Mouse (Mus musculus): ENCODE measurements at regions not wholly inside any gene's neighbourhood (a gene's known extent, or its start where the extent isn't known, plus 50 kb on each side); places are given as distances from the start of the nearest gene placed in this dataset.

DNA sequence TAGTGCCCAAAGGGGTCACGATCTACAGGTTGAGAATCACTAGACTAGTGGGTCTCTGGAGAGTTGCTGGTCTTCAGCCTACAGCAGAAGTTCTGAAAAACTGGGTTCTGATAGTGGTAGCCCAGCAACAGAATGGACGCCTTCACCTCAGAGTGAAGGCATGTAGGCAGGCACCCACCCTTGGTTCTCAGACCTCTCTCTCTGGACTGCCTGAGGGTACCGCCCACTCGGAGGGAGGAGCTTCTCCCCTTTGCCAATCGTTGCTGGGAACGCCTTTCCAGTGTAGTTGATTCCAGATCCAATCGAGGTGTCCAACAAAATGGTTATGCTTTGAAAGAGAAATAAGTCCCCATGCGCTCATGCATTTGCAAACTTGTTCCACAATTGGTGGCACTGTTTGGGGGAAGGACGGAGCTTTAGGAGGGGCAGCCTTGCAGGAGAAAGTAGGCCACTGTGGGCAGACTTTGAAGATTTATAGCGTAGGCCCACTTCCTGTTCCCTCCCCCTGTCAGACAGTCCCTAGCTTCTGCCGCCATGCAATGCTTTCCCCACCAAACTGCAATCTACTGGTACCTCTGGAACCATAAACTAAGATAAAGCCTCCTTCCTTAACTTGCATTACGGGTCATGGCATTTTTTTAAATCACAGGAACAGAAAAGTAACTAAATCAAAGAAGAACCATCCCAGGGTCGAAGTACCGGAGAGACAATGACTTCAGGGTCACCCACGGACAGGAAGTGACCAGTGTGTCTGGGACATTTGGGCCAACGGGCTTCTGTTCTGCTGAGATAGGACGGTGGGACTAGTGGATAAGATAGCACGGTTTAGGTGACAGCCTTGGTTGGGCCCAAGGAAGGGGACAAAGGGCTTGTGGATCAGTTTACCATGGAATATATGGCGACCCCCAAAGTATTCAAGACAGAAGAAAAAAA is 224.5 kb downstream of the Gadd45g start:
- WGBS, result 83% methylated on average over 19 of the region's 19 CpGs
- Histone ChIP-seq H3K36me3 (ENCODE audit: control insufficient read depth, insufficient read depth, low read length) (no peaks in the 10 kb centered on the region), H3K27me3 (ENCODE audit: control insufficient read depth, insufficient read depth, low read length) (no peaks in the 10 kb centered on the region), H3K4me3 (ENCODE audit: low read depth, low read length) (no peak overlapping the region), H3K4me1 (ENCODE audit: control insufficient read depth, insufficient read depth, low read length) (no peaks in the 10 kb centered on the region), H3K27ac (ENCODE audit: low read depth, low read length) (no peak overlapping the region), H3K9me3 (ENCODE audit: control insufficient read depth, low read length) (no peaks in the 10 kb centered on the region), H3K4me2 (ENCODE audit: low read depth) (no peak overlapping the region), H3K9ac (ENCODE audit: low read length) (no peak overlapping the region)
- ATAC-seq (ENCODE audit: insufficient read depth, low FRiP score, low TSS enrichment) (no peak), DNase-seq (ENCODE audit: low spot score) (no peak)

GRCm38 (mm10) chr13:52077616-52078015 is 231.1 kb downstream of the Gadd45g start:
- no peak for ATAC-seq (ENCODE audit: insufficient read depth, low FRiP score, low TSS enrichment)
- H3K9me3 ChIP-seq (ENCODE audit: control insufficient read depth, low read length), result no peaks in the 10 kb centered on the region

DNA sequence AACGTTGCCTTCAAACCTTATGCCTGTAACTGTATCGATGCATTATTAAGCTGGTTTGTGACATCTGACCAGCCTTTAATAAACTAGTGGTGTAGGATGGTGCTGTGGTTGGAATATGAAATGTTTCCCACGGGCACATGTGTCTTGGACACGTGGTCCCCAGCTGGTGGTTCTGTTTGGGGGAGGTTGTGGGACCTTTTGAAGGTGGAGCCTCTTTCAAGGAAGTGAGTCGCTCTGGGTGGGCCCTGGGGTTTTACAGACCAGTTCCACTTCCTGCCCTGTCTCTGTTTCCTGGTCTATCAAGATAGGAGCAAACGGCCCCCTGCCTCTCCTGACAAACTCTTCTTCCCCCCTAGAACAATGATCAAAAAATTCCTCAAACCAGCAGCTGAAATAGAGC is 232.1 kb downstream of the Gadd45g start:
- H3K9ac ChIP-seq (ENCODE audit: low read length), result no peak overlapping the region
- H3K36me3 ChIP-seq (ENCODE audit: control insufficient read depth, insufficient read depth, low read length), result no peaks in the 10 kb centered on the region
- no peak overlapping the region for H3K27ac ChIP-seq (ENCODE audit: low read depth, low read length)
- H3K9me3 ChIP-seq (ENCODE audit: control insufficient read depth, low read length), result no peaks in the 10 kb centered on the region
- no peaks in the 10 kb centered on the region for H3K4me1 ChIP-seq (ENCODE audit: control insufficient read depth, insufficient read depth, low read length)
- H3K27me3 ChIP-seq (ENCODE audit: control insufficient read depth, insufficient read depth, low read length), result no peaks in the 10 kb centered on the region
- DNase-seq (ENCODE audit: low spot score) (no peak), ATAC-seq (ENCODE audit: insufficient read depth, low FRiP score, low TSS enrichment) (no peak)
- H3K4me3 ChIP-seq (ENCODE audit: low read depth, low read length), result no peak overlapping the region
- H3K4me2 ChIP-seq (ENCODE audit: low read depth), result no peak overlapping the region
- WGBS, result 74% methylated on average over 6 of the region's 6 CpGs

More at GRCm38 (mm10) chr13:52077616-52078015, 231.1 kb downstream of the Gadd45g start:
- no peak overlapping the region for H3K27ac ChIP-seq (ENCODE audit: low read depth, low read length)
- no peaks in the 10 kb centered on the region for H3K4me1 ChIP-seq (ENCODE audit: control insufficient read depth, insufficient read depth, low read length)
- H3K36me3 ChIP-seq (ENCODE audit: control insufficient read depth, insufficient read depth, low read length), result no peaks in the 10 kb centered on the region
- H3K4me2 ChIP-seq (ENCODE audit: low read depth), result no peak overlapping the region
- no peak overlapping the region for H3K9ac ChIP-seq (ENCODE audit: low read length)
- no peak for DNase-seq (ENCODE audit: low spot score)
- 72% methylated on average over 4 of the region's 4 CpGs for WGBS
- no peaks in the 10 kb centered on the region for H3K27me3 ChIP-seq (ENCODE audit: control insufficient read depth, insufficient read depth, low read length)
- H3K4me3 ChIP-seq (ENCODE audit: low read depth, low read length), result no peak overlapping the region

GRCm38 (mm10) chr13:52079678-52080246 is 233.3 kb downstream of the Gadd45g start:
- Histone ChIP-seq H3K27me3 (ENCODE audit: control insufficient read depth, insufficient read depth, low read length) (no peaks in the 10 kb centered on the region), H3K4me2 (ENCODE audit: low read depth) (no peak overlapping the region), H3K36me3 (ENCODE audit: control insufficient read depth, insufficient read depth, low read length) (no peaks in the 10 kb centered on the region), H3K9me3 (ENCODE audit: control insufficient read depth, low read length) (no peaks in the 10 kb centered on the region), H3K4me3 (ENCODE audit: low read depth, low read length) (no peak overlapping the region), H3K27ac (ENCODE audit: low read depth, low read length) (no peak overlapping the region), H3K4me1 (ENCODE audit: control insufficient read depth, insufficient read depth, low read length) (no peaks in the 10 kb centered on the region; the same call in 1 of the 2 replicates), H3K9ac (ENCODE audit: low read length) (no peak overlapping the region)
- ATAC-seq (ENCODE audit: insufficient read depth, low FRiP score, low TSS enrichment) (no peak), DNase-seq (ENCODE audit: low spot score) (no peak)
- 74% methylated on average over 14 of the region's 14 CpGs for WGBS

DNA sequence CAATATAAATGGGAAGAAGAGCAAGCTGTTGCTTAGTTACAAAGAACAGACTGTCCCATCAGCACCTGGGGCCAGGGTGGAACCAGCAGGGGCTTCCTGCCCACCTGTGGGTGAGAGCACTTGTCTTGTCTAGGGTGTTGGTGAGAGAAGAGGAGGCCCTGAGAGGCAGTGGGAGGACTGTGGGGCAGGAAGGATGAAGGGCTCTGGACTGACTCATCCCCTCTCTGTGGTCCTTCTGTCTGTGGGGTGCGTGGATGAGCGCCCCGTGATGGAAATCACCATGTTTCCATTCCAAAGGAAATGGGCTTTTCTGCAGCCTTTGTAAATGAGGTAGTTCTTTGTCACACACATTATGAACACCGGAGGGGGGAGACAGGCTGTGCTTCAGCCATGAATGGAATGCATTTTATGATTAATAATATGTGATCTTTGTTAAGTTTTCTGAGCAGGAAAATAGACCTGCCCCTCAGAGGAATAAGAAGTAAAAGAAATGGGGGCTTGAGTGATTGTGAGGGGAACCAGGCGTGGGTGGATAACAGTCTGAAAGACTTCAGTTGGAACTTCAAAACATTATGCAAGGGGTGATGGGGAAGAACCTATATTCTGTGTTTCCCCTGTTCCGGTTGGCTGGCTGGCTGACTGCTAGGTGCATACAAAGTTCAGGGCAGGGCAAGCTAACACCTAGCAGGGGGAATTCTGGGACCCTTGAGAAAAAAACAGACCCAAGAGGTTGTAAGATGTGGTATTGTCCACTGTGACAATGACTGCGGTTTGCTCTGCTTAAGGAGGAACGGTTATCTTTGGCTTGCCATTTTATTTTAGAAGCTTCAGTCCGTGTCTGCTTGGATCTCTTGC is 237.3 kb downstream of the Gadd45g start:
- Histone ChIP-seq H3K4me2 (ENCODE audit: low read depth) (no peak overlapping the region), H3K9me3 (ENCODE audit: control insufficient read depth, low read length) (no peaks in the 10 kb centered on the region), H3K27ac (ENCODE audit: low read depth, low read length) (no peak overlapping the region), H3K4me1 (ENCODE audit: control insufficient read depth, insufficient read depth, low read length) (no peaks in the 10 kb centered on the region; the same call in 1 of the 2 replicates), H3K36me3 (ENCODE audit: control insufficient read depth, insufficient read depth, low read length) (no peaks in the 10 kb centered on the region), H3K9ac (ENCODE audit: low read length) (no peak overlapping the region), H3K27me3 (ENCODE audit: control insufficient read depth, insufficient read depth, low read length) (no peaks in the 10 kb centered on the region), H3K4me3 (ENCODE audit: low read depth, low read length) (no peak overlapping the region)
- DNase-seq (ENCODE audit: low spot score) (no peak), ATAC-seq (ENCODE audit: insufficient read depth, low FRiP score, low TSS enrichment) (no peak)
- 70% methylated on average over 9 of the region's 9 CpGs for WGBS

DNA sequence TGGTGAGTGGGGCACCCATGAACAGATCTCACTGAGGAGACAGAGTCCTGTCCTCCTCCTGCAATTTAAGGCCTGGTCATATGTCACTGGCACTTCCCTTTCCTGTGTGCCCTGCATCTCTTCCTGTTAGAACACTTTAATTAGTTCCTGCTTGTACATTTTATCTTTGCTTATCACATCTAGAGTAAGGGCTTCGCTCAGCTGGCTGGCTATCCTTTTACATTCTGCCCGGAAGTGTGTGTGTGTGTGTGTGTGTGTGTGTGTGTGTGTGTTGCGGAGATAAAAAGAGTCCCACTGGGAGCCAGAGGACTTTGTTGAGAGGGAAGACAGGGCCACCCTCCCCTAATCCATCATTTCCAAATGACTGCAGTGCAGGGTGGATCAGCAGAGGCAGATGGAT is 238.6 kb downstream of the Gadd45g start:
- no peak for ATAC-seq (ENCODE audit: insufficient read depth, low FRiP score, low TSS enrichment)
- H3K4me3 ChIP-seq (ENCODE audit: low read depth, low read length), result no peak overlapping the region
- no peak overlapping the region for H3K27ac ChIP-seq (ENCODE audit: low read depth, low read length)
- H3K9ac ChIP-seq (ENCODE audit: low read length), result no peak overlapping the region
- H3K36me3 ChIP-seq (ENCODE audit: control insufficient read depth, insufficient read depth, low read length), result no peaks in the 10 kb centered on the region
- peak; percentile 23 for DNase-seq (ENCODE audit: low spot score)
- H3K9me3 ChIP-seq (ENCODE audit: control insufficient read depth, low read length), result no peaks in the 10 kb centered on the region
- no peaks in the 10 kb centered on the region; the same call in 1 of the 2 replicates for H3K4me1 ChIP-seq (ENCODE audit: control insufficient read depth, insufficient read depth, low read length)
- WGBS, result 36% methylated on average over 3 of the region's 3 CpGs
- no peak overlapping the region for H3K4me2 ChIP-seq (ENCODE audit: low read depth)
- no peaks in the 10 kb centered on the region for H3K27me3 ChIP-seq (ENCODE audit: control insufficient read depth, insufficient read depth, low read length)

DNA sequence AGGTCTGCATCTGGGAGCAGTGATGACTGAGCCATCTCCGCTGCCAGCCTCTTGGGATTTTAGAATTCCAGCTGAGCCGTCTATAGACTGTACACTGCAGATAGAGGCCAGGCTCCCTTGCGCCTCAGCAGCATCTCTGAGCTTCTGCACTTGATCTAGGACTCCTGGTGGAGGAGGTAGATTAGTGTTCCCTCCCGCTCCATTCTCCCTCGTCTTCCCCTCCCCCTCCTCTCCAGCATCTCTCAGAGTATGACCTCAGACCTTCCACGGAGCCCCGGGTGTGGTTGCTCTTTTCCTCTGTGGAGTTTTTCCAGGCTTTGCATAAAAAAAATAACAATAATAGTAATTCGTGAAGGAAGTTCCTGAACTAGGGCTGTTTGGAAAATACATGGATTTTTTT is 241.8 kb downstream of the Gadd45g start:
- DNase-seq (ENCODE audit: low spot score), result no peak

DNA sequence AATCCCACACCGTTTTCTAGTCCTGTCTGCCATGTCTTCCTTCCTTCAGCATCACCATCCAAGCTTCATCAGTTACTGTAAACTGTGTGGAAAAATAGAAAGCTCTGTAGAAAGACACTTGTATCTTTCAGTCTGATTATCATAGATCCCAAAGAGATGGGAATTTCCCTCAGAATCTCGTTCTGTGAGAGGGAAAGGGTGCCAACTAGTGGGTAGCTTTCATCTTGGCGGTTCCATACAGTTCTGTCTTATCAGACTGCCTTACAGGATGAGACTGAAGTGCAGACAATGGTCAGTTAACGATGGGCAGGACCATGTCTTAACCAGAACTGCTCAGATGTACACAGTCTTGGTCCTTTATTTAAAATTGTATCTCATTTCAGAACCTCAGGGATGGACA is 243.9 kb downstream of the Gadd45g start:
- no peak for ATAC-seq (ENCODE audit: insufficient read depth, low FRiP score, low TSS enrichment)
- WGBS, result 78% methylated on average over 4 of the region's 4 CpGs
- no peaks in the 10 kb centered on the region for H3K36me3 ChIP-seq (ENCODE audit: control insufficient read depth, insufficient read depth, low read length)
- H3K27me3 ChIP-seq (ENCODE audit: control insufficient read depth, insufficient read depth, low read length), result no peaks in the 10 kb centered on the region
- H3K9me3 ChIP-seq (ENCODE audit: control insufficient read depth, low read length), result no peaks in the 10 kb centered on the region
- no peak overlapping the region for H3K4me2 ChIP-seq (ENCODE audit: low read depth)
- DNase-seq (ENCODE audit: low spot score), result no peak
- H3K27ac ChIP-seq (ENCODE audit: low read depth, low read length), result no peak overlapping the region
- H3K9ac ChIP-seq (ENCODE audit: low read length), result no peak overlapping the region
- no peak overlapping the region for H3K4me3 ChIP-seq (ENCODE audit: low read depth, low read length)
- no peaks in the 10 kb centered on the region for H3K4me1 ChIP-seq (ENCODE audit: control insufficient read depth, insufficient read depth, low read length)

More for the DNA sequence above, 241.8 kb downstream of the Gadd45g start:
- no peak for ATAC-seq (ENCODE audit: insufficient read depth, low FRiP score, low TSS enrichment)
- 57% methylated on average over 8 of the region's 8 CpGs for WGBS
- H3K27ac ChIP-seq (ENCODE audit: low read depth, low read length), result no peak overlapping the region
- H3K27me3 ChIP-seq (ENCODE audit: control insufficient read depth, insufficient read depth, low read length), result no peaks in the 10 kb centered on the region
- no peaks in the 10 kb centered on the region; the same call in 1 of the 2 replicates for H3K4me1 ChIP-seq (ENCODE audit: control insufficient read depth, insufficient read depth, low read length)
- no peaks in the 10 kb centered on the region for H3K36me3 ChIP-seq (ENCODE audit: control insufficient read depth, insufficient read depth, low read length)
- no peaks in the 10 kb centered on the region for H3K9me3 ChIP-seq (ENCODE audit: control insufficient read depth, low read length)
- H3K4me3 ChIP-seq (ENCODE audit: low read depth, low read length), result no peak overlapping the region
- H3K4me2 ChIP-seq (ENCODE audit: low read depth), result no peak overlapping the region
- H3K9ac ChIP-seq (ENCODE audit: low read length), result no peak overlapping the region
